Mouse (Mus musculus): ENCODE results near the gene Phf7. TPM values are rescaled to one million over a fixed set of nuclear protein-coding genes. Genes with fewer than 3 reads are reported as not detected.

Phf7 gene
- total RNA-seq, 4 experiments from 2014 or later: 7.1 to 8.5 (median 8.2) TPM

DNA sequence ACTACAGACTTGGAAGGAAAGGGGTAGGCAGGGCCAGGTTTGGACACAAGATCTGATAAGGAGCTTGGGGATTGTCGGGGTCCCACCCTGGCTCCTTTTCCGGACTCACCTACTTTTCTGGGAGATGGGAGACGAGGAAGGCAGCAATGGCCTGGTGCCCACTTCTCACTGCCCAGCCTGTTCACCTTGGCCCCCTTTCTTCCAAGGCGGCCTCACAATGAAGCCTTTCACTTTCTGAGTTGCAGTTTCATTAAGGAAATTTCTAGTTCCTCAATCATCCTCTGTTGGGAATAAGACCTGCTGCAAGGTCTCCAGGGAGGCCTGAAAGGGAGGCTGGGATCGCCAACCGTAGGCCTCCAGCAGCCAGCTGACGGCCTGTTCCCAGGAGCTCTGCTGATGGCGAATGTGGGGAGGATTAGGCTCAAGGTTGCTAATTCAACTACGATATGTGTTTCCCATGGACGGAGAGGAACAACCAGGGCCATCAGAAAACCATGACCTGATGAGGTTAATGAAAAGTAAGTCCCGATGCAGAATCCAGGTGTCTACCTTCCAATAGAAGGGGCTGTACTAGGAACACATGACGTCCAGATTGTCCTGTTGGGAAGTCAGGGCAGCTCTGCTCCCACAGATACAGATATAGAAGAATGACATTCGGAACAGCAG lies 18.6 kb downstream of the Phf7 start:
- DNase-seq: no peak

- no peak for DNase-seq
Observed at GRCm38 (mm10) chr14:31230442-31230841, 20.7 kb downstream of the Phf7 start.

DNA sequence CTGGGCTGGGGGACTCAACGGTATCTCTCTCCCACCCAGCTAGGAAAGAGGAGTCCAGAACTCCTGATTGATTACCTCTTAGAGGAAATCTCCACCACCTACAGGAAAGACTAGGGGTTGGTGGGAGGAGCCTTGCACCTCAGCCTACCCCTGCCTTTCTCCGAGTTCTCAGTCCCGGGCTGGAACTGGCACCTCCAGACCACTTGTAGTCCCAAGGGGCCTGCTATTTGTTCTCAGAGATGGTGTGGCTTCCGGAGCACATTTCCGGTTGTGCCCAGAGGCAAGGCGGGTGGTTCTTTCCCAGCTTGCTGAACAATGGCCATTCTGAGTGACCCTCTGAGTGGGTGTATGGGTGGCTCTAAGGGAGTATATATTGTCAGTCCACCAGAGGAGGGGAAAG lies 22.9 kb downstream of the Phf7 start:
- DNase-seq: no peak

DNA sequence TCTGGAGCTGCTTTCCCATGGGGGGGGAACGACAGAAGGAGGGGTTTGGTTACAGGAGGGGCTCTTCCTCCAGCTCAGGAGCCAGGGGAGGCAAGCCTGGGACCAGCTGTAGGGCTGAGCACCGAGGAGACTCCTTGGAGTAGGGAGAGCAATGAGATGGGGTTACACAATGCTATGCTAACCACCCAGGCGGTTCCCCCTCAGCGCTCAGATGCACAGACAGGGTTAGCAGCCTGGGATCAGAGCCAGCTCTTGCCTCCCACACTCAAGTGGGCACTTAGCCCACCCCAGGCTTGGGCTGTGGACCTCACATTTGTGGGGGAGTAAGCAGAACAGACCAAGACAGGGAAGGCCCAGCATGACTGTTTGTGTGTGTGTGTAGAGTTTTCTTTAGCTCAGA lies 24.1 kb downstream of the Phf7 start:
- DNase-seq: no peak

- DNase-seq: no peak
Observed at GRCm38 (mm10) chr14:31217666-31218065, 33.5 kb downstream of the Phf7 start, which contains the start of gene Sema3g. Sema3g (plus strand) TSS chr14:31217860.

GRCm38 (mm10) chr14:31216846-31217245 lies 34.3 kb downstream of the Phf7 start, which contains the start of gene Nisch:
Nisch (minus strand) TSS chr14:31216946.
- no peak for DNase-seq

DNA sequence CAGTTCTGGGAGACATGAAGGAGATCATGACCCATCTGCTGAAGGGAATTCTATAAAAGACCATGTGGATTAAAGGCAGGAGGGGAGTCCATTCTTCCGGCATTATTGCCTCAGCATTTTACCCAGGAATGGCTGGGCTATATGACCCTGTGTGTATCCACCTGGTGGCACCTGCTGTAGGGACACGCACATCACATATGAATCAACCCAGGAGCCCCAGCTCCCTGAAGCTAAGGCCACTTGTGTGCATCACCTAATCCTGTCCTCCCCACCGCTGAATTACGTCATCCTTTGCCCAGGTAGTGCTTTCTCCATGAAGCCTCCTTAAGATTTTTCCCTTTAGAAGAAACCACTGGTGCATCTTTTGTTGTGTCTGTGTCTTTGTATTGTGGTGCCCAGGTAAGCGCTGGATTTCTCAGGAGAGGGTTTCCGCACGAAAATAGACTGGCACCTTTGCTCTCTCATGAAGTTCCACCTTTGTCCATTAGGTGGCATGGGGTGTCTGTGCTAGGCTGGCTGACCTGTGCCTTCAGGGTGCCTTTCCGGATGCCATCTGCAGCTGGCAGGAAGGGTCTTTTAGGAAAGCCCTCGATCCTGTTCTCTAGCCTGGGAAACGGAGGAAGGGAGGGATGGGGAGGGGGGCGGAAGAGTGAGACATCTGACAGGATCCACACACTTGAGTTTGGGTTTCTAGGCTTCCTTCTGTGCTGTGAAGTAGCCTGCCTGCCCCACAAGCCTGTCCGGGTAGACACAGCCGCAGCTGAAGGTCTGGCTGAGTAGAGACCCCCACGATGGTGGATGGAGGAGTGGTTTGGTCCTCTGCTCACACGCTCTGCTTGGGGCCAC lies 35.7 kb downstream of the Phf7 start:
- DNase-seq: no peak

DNA sequence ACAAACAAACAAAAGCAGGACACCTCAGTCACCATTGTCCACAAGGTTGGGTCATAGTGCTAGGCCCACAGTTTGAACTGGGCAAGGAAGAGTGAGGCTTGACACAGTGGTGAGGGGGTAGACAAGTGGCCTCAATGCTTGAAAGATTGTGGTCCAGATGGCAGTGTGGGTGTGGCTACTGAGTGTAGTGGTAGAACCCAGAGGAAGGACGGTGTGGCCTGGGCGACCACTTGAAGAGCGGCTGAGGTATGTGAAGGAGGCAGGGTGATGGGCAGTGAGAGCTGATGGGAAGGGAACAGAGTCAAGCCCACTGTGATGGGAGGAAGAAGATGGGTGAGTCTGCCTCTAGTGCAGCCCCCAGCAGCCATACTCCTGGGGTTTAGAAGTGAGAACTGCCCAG lies 36.4 kb downstream of the Phf7 start:
- no peak for DNase-seq

DNA sequence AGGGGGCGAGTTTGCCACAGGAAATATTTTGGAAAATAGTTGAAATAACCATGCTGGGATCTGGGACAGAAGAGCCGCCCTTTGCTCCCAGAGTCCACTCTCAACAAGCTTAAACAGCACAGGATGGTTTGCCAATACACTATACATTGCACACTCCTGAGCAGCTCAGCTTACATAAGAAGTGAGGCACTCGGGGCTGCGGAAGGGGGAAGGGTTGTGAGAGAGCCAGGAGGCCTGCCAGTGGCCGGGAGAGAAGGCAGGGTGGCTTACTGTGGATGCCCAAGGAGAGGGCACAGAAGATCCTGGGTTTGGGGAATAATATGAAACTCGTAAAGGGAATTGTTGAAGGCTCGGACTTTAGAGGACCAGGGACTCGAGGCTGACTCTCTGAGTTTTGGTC lies 37.2 kb downstream of the Phf7 start:
- DNase-seq: no peak

- no peak for DNase-seq
Observed at GRCm38 (mm10) chr14:31212499-31212898, 38.6 kb downstream of the Phf7 start.

- DNase-seq: no peak
Observed at GRCm38 (mm10) chr14:31211854-31212253, 39.3 kb downstream of the Phf7 start.

- DNase-seq: no peak
Observed at GRCm38 (mm10) chr14:31209133-31209557, 42.0 kb downstream of the Phf7 start.

DNA sequence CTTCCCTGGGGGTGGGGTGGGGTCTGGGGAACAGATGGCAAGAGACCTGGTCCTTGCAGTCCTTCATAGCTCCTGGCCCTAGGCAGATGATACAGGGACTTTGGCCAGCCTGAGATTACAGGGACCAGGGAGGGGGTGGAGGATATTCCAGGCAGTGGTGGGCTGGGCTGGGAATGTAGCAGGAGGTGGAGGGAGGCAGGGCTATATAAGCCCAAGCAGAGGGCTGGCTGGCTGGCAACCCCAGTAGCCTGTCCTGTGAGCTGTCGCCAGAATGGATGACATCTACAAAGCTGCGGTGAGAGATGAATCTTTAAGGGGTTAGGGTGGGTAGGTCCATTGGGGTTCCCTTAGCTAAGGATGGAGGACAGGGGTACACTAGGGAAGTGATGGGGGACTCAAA lies 43.0 kb downstream of the Phf7 start, which contains the start of gene Tnnc1:
TSS of gene Tnnc1 (plus strand) at position 229 of the 400 bp plus-strand sequence.
- DNase-seq: no peak

- DNase-seq: peak; percentile 67
Observed at GRCm38 (mm10) chr14:31207070-31207830, 43.9 kb downstream of the Phf7 start.

- peak; percentile 93 for DNase-seq
Observed at GRCm38 (mm10) chr14:31206472-31206981, 44.6 kb downstream of the Phf7 start.

- DNase-seq: peak; percentile 52
Observed at GRCm38 (mm10) chr14:31205562-31206467, 45.3 kb downstream of the Phf7 start.

DNA sequence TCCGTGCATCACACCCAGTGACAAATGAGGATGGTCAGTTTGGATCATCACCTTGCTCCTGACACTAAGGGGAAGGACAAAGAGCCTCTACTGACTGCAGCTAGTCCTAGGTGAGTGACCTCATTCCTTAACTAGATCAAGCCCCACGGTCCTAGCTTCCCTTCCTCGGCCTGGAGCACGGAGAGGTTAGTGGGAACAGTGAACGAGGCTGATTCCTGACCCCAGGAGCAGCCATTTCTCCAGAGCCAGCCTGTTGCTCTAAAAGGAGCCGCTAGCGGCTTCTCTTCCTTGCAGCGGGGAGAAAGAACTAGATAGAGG lies 45.9 kb downstream of the Phf7 start:
- DNase-seq: no peak

- no peak for DNase-seq
Observed at GRCm38 (mm10) chr14:31204844-31205243, 46.3 kb downstream of the Phf7 start.

DNA sequence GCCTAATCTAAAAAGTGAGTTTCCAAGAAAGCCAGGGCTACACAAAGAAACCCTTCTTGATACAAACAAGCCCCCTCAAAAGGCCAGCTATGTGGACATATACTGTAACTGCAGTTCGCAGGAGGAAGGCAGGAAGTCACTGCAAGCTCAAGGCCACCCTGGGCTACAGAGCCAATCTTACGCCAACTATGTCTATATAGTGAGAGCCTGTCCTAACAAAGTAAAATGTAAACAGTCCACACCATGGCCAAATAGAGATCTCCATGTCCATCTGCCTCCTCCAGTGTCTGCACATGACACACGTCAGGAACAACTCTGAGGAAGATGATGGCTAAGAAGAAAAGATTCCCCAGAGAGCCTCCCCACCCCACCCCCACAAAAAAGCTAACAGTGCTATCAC lies 51.1 kb downstream of the Phf7 start:
- DNase-seq: no peak

- no peak for DNase-seq
Observed at GRCm38 (mm10) chr14:31199599-31199998, 51.5 kb downstream of the Phf7 start.

Measured in adrenal gland, adult 8-10 months (tissue).